Mouse (Mus musculus): ENCODE measurements around the gene Myom1. TPM values are rescaled to one million over a fixed set of nuclear protein-coding genes. Genes with fewer than 3 reads are reported as not detected.

Myom1 gene
- polyA plus RNA-seq, 1 experiment from 2014 or later: 185 TPM

DNA sequence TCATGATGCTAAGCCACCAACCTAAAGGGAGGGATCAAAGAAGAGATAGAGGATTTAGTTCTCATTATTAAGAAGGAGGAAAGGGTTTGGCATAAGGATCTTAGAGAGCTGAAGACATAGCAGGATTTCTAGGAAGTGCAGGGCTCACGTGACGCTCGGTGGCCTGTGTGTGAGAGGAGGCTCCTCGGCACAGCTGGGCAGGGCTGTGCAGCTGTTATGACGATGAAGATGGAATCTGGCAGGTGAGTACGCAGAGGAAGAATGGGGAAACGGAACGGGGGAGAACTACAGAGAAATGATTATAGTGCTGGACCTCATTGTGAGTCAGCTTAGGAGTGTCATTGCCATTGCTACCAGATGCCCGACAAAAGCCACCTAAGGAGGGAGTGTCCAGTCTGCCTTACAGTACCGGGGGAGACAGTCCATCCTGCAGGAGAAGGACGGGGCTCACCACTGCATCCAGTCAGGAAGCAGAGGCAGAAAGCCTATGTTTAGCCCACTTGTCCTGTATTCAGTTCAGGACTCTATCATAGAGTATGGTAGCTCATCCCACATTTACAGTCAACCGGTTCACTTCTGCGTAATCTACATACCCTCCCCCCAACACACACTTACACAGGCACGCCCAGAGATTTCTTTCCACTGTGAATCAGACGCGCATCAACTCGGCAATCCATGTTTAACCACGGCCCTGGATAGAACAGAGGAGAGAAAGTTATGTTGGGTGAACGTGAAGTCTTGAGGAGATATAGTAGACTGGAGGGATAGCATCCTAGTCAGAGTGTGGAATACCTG lies 142.1 kb downstream of the Myom1 start:
- Histone ChIP-seq H3K27me3 (no peaks in the 10 kb centered on the region), H3K4me1 (replicated peaks) (no peaks in the 10 kb centered on the region), H3K36me3 (no peaks in the 10 kb centered on the region), H3K4me2 (no peak overlapping the region), H3K9me3 (replicated peaks) (no peaks in the 10 kb centered on the region), H3K27ac (no peak overlapping the region), H3K4me3 (no peak overlapping the region), H3K9ac (no peak overlapping the region)
- WGBS: 84% methylated on average over 19 of the region's 19 CpGs
- ATAC-seq (replicated peaks; ENCODE audit: insufficient number of reproducible peaks, insufficient read depth, low FRiP score, low read depth): no peak

DNA sequence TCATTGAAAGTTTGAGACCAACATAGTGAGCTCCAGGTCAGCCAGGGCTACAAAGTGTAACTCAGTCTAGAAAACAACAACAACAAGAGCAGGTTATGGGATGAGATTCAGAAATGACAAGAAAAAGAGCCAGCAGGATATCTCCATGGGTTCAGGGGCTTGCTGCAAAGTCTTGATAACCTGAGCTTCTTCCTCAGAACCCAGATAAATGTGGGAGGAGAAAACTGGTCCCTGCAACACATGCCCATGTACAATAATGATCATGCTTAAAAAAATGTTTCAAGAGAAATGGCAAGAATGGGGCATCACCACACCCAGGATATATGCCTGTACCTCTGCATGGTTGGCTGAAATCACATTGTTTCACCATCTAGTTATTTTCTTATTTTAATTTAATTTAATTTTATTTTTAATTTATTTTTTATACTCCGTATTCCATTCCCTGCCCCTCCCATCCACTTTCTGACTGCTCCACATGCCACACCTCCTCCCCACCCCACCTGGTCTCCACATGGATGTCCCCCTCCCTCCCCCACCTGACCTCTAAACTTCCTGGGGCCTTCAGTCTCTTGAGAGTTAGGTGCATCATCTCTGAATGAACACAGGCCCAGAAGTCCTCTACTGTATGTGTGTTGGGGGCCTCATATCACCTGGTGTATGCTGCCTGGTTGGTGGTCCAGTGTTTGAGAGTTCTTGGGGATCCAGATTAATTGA lies 143.0 kb downstream of the Myom1 start:
- H3K27me3 ChIP-seq: no peaks in the 10 kb centered on the region
- no peak for ATAC-seq (replicated peaks; ENCODE audit: insufficient number of reproducible peaks, insufficient read depth, low FRiP score, low read depth)
- H3K27ac ChIP-seq: no peak overlapping the region
- H3K36me3 ChIP-seq: no peaks in the 10 kb centered on the region
- H3K9ac ChIP-seq: no peak overlapping the region
- H3K4me3 ChIP-seq: no peak overlapping the region
- H3K4me1 ChIP-seq (replicated peaks): no peaks in the 10 kb centered on the region
- 94% methylated on average over 1 of the region's 1 CpGs for WGBS
- H3K4me2 ChIP-seq: no peak overlapping the region
- no peaks in the 10 kb centered on the region for H3K9me3 ChIP-seq (replicated peaks)

DNA sequence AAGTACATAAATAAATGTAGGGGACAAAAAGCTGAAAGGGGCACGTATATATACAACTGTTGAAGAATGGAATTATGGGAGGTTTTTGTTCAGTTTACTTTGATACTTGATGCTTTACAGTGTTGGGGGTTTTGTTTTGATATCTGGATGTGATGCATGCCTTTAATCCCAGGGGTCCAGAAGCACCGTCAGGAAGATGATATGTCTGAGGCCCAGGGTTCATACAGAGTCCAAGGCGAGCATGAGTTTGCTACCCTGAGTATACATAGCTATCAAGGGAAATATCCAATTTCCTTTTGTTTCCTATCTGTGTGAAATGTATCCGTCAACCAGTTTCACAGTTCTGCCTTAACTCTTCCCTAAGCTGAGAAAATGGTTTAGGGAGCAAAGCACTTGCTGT lies 150.9 kb downstream of the Myom1 start:
- Histone ChIP-seq H3K9me3 (replicated peaks) (no peaks in the 10 kb centered on the region), H3K4me3 (no peak overlapping the region), H3K9ac (no peak overlapping the region), H3K4me1 (replicated peaks) (no peaks in the 10 kb centered on the region), H3K27ac (no peak overlapping the region), H3K4me2 (no peak overlapping the region), H3K27me3 (no peaks in the 10 kb centered on the region), H3K36me3 (no peaks in the 10 kb centered on the region)
- ATAC-seq (replicated peaks; ENCODE audit: insufficient number of reproducible peaks, insufficient read depth, low FRiP score, low read depth): no peak
- WGBS: 43% methylated on average over 4 of the region's 4 CpGs

DNA sequence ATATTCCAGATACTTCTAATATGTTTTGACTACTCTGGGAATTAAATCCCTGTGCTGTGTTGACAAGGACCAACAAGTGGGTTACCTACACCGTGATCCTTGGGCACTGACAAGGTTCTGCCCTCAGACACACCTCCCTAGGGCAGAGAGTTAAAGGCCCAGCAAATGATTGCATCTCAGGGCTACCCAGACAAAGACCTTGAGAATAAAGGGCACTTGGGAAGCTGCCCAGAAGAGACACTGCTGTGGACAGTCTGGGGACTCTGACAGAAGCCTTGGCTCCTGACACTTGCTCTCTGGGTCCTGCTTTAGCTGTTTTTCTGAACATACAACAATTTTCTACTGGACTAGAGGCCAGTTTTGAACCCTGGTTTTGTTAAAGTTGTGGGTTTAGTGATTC lies 152.8 kb downstream of the Myom1 start:
- Histone ChIP-seq H3K4me3 (no peak overlapping the region), H3K9me3 (replicated peaks) (no peaks in the 10 kb centered on the region), H3K27ac (no peak overlapping the region), H3K4me1 (replicated peaks) (peaks cover 2% of the 10 kb centered on the region; the same call in 1 of the 2 replicates), H3K27me3 (no peaks in the 10 kb centered on the region), H3K9ac (no peak overlapping the region), H3K36me3 (no peaks in the 10 kb centered on the region), H3K4me2 (no peak overlapping the region)
- no peak for ATAC-seq (replicated peaks; ENCODE audit: insufficient number of reproducible peaks, insufficient read depth, low FRiP score, low read depth)
- WGBS: 43% methylated on average over 1 of the region's 1 CpGs

DNA sequence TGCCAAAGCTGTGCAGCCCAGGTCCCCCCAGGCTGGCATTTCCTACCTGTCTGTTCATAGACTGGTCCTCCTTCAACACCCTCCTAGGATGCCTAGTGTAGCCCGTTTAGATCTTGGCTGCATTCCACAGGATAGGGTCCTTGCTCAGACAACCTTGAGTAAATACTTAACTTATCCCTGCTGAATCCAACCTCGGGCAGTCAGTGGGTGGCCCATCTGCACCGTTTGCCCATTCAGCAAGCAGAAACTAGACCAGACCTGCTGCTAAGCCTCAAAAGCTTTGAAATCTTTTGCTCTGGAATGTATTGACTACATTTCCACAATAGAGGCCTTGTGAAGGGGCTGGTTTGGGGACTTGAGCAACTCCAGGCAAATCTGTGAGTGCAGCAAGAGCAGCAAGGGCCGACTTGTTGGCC lies 156.7 kb downstream of the Myom1 start:
- Histone ChIP-seq H3K27me3 (no peaks in the 10 kb centered on the region), H3K4me3 (no peak overlapping the region), H3K36me3 (no peaks in the 10 kb centered on the region), H3K4me1 (replicated peaks) (peaks cover 2% of the 10 kb centered on the region; the same call in 1 of the 2 replicates), H3K9ac (no peak overlapping the region), H3K27ac (no peak overlapping the region; the same call in 1 of the 2 replicates), H3K4me2 (no peak overlapping the region), H3K9me3 (replicated peaks) (no peaks in the 10 kb centered on the region)
- ATAC-seq (replicated peaks; ENCODE audit: insufficient number of reproducible peaks, insufficient read depth, low FRiP score, low read depth): no peak
- WGBS: 28% methylated on average over 4 of the region's 4 CpGs

DNA sequence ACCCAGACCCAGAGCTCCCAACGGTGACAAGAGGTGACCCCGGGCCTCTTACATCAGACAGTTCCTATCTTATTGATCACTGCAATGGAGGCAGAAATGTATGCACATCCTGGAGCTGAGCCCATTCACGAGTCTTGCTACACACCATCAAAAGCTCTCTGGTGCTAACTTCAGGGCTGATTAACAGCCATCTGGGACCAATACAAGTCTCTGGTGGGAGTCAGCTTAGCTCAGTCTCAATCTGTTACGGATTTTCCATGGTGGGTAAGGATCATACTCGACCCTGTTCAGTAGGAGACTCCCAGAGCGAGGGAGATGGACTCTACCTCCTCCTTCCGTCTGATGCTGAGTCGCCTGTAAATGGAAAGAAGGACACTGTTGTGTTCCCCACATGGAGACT lies 157.3 kb downstream of the Myom1 start:
- WGBS: 72% methylated on average over 8 of the region's 8 CpGs
- H3K4me2 ChIP-seq: no peak overlapping the region
- no peak for ATAC-seq (replicated peaks; ENCODE audit: insufficient number of reproducible peaks, insufficient read depth, low FRiP score, low read depth)

DNA sequence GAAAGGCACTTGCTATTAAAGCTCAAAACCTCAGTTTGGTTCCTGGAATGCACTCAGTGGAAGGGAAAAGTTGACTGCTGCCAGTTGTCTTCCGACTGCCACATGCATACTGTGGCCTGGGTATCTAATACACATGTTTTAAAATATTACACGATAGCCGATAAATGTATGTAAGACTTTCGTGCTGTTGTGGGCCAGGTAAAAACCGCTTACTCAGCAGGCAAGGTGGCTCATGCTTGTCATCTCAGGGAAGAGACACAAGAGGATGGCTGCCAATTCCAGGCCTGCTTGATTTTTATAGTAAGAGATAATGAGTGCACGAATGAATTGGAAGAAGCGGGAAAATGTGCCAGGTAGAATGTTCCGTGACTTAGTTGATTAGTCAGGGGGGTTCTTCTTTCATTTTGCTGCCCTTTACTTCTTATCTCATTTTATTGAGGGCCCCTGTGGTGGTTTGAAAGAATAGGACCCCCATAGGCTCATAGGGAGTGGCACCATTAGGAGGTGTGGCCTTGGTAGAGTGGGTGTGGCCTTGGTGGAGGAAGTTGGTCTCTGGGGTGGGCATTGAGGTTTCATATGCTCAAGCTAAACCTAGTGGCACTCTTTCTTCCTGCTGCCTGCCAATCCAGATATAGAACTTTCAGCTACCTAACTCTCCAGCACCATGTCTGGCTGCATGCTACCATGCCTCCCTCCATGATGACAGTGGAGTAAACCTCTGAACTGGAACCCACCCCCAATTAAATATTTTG lies 158.0 kb downstream of the Myom1 start:
- no peaks in the 10 kb centered on the region for H3K27me3 ChIP-seq
- H3K36me3 ChIP-seq: no peaks in the 10 kb centered on the region
- H3K4me3 ChIP-seq: no peak overlapping the region
- H3K9me3 ChIP-seq (replicated peaks): no peaks in the 10 kb centered on the region
- 88% methylated on average over 8 of the region's 8 CpGs for WGBS
- peaks cover 2% of the 10 kb centered on the region; the same call in 1 of the 2 replicates for H3K4me1 ChIP-seq (replicated peaks)
- ATAC-seq (replicated peaks; ENCODE audit: insufficient number of reproducible peaks, insufficient read depth, low FRiP score, low read depth): no peak
- no peak overlapping the region for H3K27ac ChIP-seq
- H3K4me2 ChIP-seq: no peak overlapping the region
- no peak overlapping the region for H3K9ac ChIP-seq

More for the DNA sequence above, 157.3 kb downstream of the Myom1 start:
- Histone ChIP-seq H3K4me1 (replicated peaks) (peaks cover 2% of the 10 kb centered on the region; the same call in 1 of the 2 replicates), H3K36me3 (no peaks in the 10 kb centered on the region), H3K9me3 (replicated peaks) (no peaks in the 10 kb centered on the region), H3K27me3 (no peaks in the 10 kb centered on the region), H3K27ac (no peak overlapping the region; the same call in 1 of the 2 replicates), H3K9ac (no peak overlapping the region), H3K4me3 (no peak overlapping the region)

DNA sequence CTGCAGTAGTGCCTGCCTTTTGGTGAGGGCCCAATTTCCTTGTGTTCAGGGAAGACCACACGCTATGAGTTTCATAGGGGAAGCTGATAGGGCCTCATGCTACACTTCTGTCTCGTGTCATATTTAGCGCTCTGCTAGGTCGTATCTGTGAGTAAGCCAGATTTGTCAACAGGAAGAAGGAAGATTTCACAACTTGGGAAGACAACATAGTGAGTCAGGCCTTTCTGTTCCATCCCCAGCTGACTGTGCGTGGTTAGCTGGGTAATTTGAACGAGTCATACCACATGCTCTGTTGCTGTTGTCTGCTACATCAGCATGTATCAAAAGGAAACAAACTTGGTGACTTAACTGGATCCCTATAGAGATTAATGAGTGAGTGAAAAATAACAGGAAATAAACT lies 162.6 kb downstream of the Myom1 start:
- H3K36me3 ChIP-seq: no peaks in the 10 kb centered on the region
- no peak overlapping the region for H3K9ac ChIP-seq
- H3K4me3 ChIP-seq: no peak overlapping the region
- H3K27me3 ChIP-seq: no peaks in the 10 kb centered on the region
- H3K27ac ChIP-seq: no peak overlapping the region
- H3K4me2 ChIP-seq: no peak overlapping the region
- no peaks in the 10 kb centered on the region for H3K9me3 ChIP-seq (replicated peaks)
- H3K4me1 ChIP-seq (replicated peaks): peaks cover 10% of the 10 kb centered on the region; the same call in 1 of the 2 replicates
- WGBS: 46% methylated on average over 6 of the region's 6 CpGs
- ATAC-seq (replicated peaks; ENCODE audit: insufficient number of reproducible peaks, insufficient read depth, low FRiP score, low read depth): no peak

DNA sequence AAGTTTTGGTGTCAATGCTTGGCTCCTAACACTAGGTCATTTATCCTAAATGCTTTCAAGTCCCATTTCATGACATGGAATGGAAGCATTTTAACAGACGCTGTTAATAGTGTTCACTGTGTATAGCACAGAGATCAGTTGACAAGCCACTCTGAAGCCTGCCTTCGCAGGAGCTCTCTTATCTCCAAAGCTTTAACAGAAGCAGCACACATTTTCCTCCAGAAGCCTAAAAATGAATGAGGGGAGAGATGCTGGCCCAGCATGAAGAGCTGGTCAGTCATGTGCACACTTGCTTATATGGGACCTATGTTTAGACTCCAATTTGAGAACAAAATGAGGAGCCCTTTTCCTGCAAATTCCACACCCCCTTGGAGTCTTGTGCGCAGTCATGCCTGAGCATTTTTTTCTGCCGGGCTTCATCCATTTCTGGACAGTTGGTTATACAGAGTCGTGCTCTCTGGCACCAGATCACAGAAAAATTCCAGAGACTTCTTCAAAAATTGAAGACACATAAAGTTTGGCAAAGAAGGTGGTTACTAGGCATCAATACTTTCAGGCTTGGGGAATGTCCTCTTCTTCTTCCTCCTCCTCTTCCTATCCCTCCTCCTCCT lies 165.9 kb downstream of the Myom1 start:
- H3K4me1 ChIP-seq (replicated peaks): peaks cover 10% of the 10 kb centered on the region; the same call in 1 of the 2 replicates
- H3K9me3 ChIP-seq (replicated peaks): no peaks in the 10 kb centered on the region
- no peak overlapping the region for H3K4me3 ChIP-seq
- no peak overlapping the region for H3K27ac ChIP-seq
- H3K4me2 ChIP-seq: no peak overlapping the region
- no peak for ATAC-seq (replicated peaks; ENCODE audit: insufficient number of reproducible peaks, insufficient read depth, low FRiP score, low read depth)
- no peaks in the 10 kb centered on the region for H3K36me3 ChIP-seq
- 39% methylated on average over 5 of the region's 5 CpGs for WGBS
- H3K27me3 ChIP-seq: no peaks in the 10 kb centered on the region
- H3K9ac ChIP-seq: no peak overlapping the region

DNA sequence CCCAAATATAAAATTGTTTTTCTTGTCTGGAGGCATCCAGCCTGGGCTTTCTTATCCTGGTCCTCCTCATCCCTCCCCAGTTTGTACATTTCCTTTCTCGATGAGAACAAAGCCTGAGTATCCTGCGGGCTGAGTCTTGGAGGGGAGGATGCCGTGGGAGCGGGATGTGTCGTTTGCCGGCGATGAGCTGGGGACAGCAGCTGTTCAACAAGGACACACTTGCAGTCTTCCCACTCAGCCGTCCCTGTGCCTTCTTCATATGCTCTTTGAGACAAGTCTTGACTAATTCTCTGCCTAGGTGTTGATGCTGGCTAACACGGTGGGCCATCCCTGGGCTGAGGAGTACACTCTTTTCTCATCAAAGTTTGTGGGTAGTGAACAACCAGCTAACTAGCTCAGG lies 166.4 kb downstream of the Myom1 start:
- no peak for ATAC-seq (replicated peaks; ENCODE audit: insufficient number of reproducible peaks, insufficient read depth, low FRiP score, low read depth)
- H3K4me2 ChIP-seq: no peak overlapping the region
- H3K9ac ChIP-seq: no peak overlapping the region
- no peaks in the 10 kb centered on the region for H3K9me3 ChIP-seq (replicated peaks)
- no peaks in the 10 kb centered on the region for H3K27me3 ChIP-seq
- 45% methylated on average over 9 of the region's 9 CpGs for WGBS
- H3K4me3 ChIP-seq: no peak overlapping the region
- no peak overlapping the region for H3K27ac ChIP-seq
- H3K4me1 ChIP-seq (replicated peaks): peaks cover 10% of the 10 kb centered on the region; the same call in 1 of the 2 replicates
- no peaks in the 10 kb centered on the region for H3K36me3 ChIP-seq

DNA sequence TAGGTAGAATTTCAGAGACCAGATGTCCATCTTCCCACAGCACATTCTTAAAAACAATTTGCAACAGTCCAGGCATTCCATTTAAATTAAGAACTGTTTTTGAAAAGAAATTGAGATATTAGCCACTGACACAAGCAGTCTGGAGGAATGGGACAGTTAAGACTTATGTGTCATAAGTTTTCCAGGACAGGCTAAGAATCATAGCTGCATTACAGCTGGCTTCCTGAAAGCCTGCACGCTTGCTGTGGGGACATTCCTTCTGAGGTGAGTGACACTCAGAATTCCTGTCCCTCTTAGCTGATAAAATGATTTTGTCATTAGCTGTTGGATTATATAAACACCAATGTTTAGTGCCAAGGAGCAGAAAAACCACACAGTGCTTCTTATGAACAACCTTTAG lies 167.2 kb downstream of the Myom1 start:
- no peak overlapping the region for H3K4me3 ChIP-seq
- H3K27me3 ChIP-seq: no peaks in the 10 kb centered on the region
- no peak overlapping the region for H3K9ac ChIP-seq
- H3K4me2 ChIP-seq: no peak overlapping the region
- H3K9me3 ChIP-seq (replicated peaks): no peaks in the 10 kb centered on the region
- no peak overlapping the region for H3K27ac ChIP-seq
- no peaks in the 10 kb centered on the region for H3K36me3 ChIP-seq
- WGBS: 40% methylated on average over 1 of the region's 1 CpGs
- peaks cover 10% of the 10 kb centered on the region; the same call in 1 of the 2 replicates for H3K4me1 ChIP-seq (replicated peaks)
- no peak for ATAC-seq (replicated peaks; ENCODE audit: insufficient number of reproducible peaks, insufficient read depth, low FRiP score, low read depth)

All from heart, embryonic 15.5 days (tissue).